ENCODE assay signal across 29 mouse cellular contexts in genomic region chr14:115993520-115994106, GRCm38 (mm10).
A peak's percentile ranks its signal among the peaks of the same experiment; 100 is the strongest.
DNase-seq lines count a peak whose midpoint lies in the region; ATAC-seq and TF ChIP-seq lines count a peak whose summit lies in the region.
"Had no signal": no experiment of that assay in that cellular context is flagged by ENCODE, and none has a peak within 500 bp of the region (broad histone marks: within the 10 kb centered on the region; RNA-seq: fewer than 3 reads in every experiment).

No protein-coding gene starts in this region.

- 19% methylated on average over 5 of the region's 5 CpGs for WGBS in kidney, embryonic 14.5 days
- WGBS in limb, embryonic 14.5 days: 13% methylated on average over 5 of the region's 5 CpGs

- H3K27me3 ChIP-seq in kidney, embryonic 14.5 days (ENCODE audit: control insufficient read depth, insufficient read depth, low read length): no peaks in the 10 kb centered on the region
- H3K27me3 ChIP-seq in limb, embryonic 14.5 days (ENCODE audit: control insufficient read depth, insufficient read depth, low read length): no peaks in the 10 kb centered on the region
- H3K27me3 ChIP-seq: CH12.LX; embryonic facial prominence, embryonic 12.5 days; forebrain, embryonic 15.5 days; heart, embryonic 13.5 days; liver, embryonic 13.5 days had no signal

- peak; percentile 48 for DNase-seq in embryo, embryonic 10.5 days (ENCODE audit: low spot score)
- DNase-seq in embryo, embryonic 9.5 days (ENCODE audit: extremely low spot score): no peak
- no peak for DNase-seq in kidney, postnatal 25 days
- peak; percentile 73 for DNase-seq in hindlimb bud, embryonic 11.5 days (ENCODE audit: extremely low spot score, low read depth, low spot score)
- DNase-seq in limb, embryonic 14.5 days (ENCODE audit: low spot score): peak; percentile 9
- DNase-seq in gastrocnemius, postnatal 10 days: no peak
- no peak for DNase-seq in cerebellum, adult 11 months
- DNase-seq: adrenal gland, postnatal 10 days; cerebellum, adult 9-10 months; cerebellum, postnatal 36 days; gastrocnemius, adult 2 months; heart, postnatal 10 days; liver, embryonic 13.5 days; lung, adult 18-20 months; lung, postnatal 4 days; midbrain, embryonic 14.5 days; thymus, adult 2 months; thymus, postnatal 36 days had no signal

- H3K4me2 ChIP-seq in kidney, embryonic 14.5 days (replicated peaks; ENCODE audit: low read depth, low read length): no peak overlapping the region; the same call in 1 of the 2 replicates
- H3K4me2 ChIP-seq in limb, embryonic 14.5 days (replicated peaks; ENCODE audit: low read depth, low read length, severe bottlenecking): no peak overlapping the region
- H3K4me2 ChIP-seq: embryonic facial prominence, embryonic 12.5 days; forebrain, embryonic 15.5 days; heart, embryonic 13.5 days; hindbrain, embryonic 14.5 days; liver, embryonic 13.5 days had no signal

- TF ChIP-seq POLR2A in limb, embryonic 14.5 days (IDR thresholded peaks at IDR 0.05; ENCODE audit: borderline replicate concordance, extremely low read depth, insufficient read depth, insufficient read length): no peak

- no peak overlapping the region for H3K9ac ChIP-seq in kidney, embryonic 14.5 days (ENCODE audit: low read depth, low read length)
- no peak overlapping the region for H3K9ac ChIP-seq in limb, embryonic 14.5 days (ENCODE audit: low read depth, low read length, severe bottlenecking)
- H3K9ac ChIP-seq: embryonic facial prominence, embryonic 12.5 days; forebrain, embryonic 15.5 days; heart, embryonic 13.5 days; hindbrain, embryonic 14.5 days; liver, embryonic 13.5 days had no signal

- no peaks in the 10 kb centered on the region for H3K36me3 ChIP-seq in kidney, embryonic 14.5 days (ENCODE audit: control insufficient read depth, insufficient read depth, low read length)
- no peaks in the 10 kb centered on the region for H3K36me3 ChIP-seq in limb, embryonic 14.5 days (ENCODE audit: control insufficient read depth, insufficient read depth, low read length)
- H3K36me3 ChIP-seq: embryonic facial prominence, embryonic 12.5 days; forebrain, embryonic 10.5 days; forebrain, embryonic 15.5 days; heart, embryonic 13.5 days; liver, embryonic 13.5 days had no signal

- peak; percentile 66; the same call in 1 of the 2 replicates for ATAC-seq in kidney, embryonic 14.5 days (ENCODE audit: low FRiP score, low TSS enrichment)
- no peak for ATAC-seq in limb, embryonic 14.5 days (ENCODE audit: low FRiP score, low read depth)
- ATAC-seq: forebrain, embryonic 15.5 days; inflammation-experienced regulatory T-cells, adult 6 months; lung, postnatal 0 days had no signal

- no peak overlapping the region for H3K4me3 ChIP-seq in kidney, embryonic 14.5 days (ENCODE audit: low read length)
- no peak overlapping the region for H3K4me3 ChIP-seq in limb, embryonic 14.5 days (replicated peaks; ENCODE audit: low read length)
- H3K4me3 ChIP-seq: embryonic facial prominence, embryonic 12.5 days; forebrain, embryonic 10.5 days; forebrain, embryonic 15.5 days; gastrocnemius, adult 2 months; heart, embryonic 13.5 days; layer of hippocampus, adult 2 months; left cerebral cortex, adult 2 months; liver, embryonic 13.5 days had no signal

- no peaks in the 10 kb centered on the region for H3K4me1 ChIP-seq in kidney, embryonic 14.5 days (ENCODE audit: control insufficient read depth, insufficient read depth, low read length)
- no peaks in the 10 kb centered on the region for H3K4me1 ChIP-seq in limb, embryonic 14.5 days (ENCODE audit: control insufficient read depth, insufficient read depth, low read length)
- H3K4me1 ChIP-seq: embryonic facial prominence, embryonic 12.5 days; forebrain, embryonic 10.5 days; forebrain, embryonic 15.5 days; heart, embryonic 13.5 days; liver, embryonic 13.5 days had no signal

- no peak overlapping the region for H3K27ac ChIP-seq in kidney, embryonic 14.5 days (ENCODE audit: low read depth, low read length)
- H3K27ac ChIP-seq in limb, embryonic 14.5 days (replicated peaks; ENCODE audit: low read depth, low read length): no peak overlapping the region
- H3K27ac ChIP-seq: embryonic facial prominence, embryonic 12.5 days; forebrain, embryonic 10.5 days; forebrain, embryonic 15.5 days; gastrocnemius, adult 2 months; heart, embryonic 13.5 days; hindbrain, embryonic 14.5 days; layer of hippocampus, adult 2 months; left cerebral cortex, adult 2 months; liver, embryonic 13.5 days had no signal

- no peaks in the 10 kb centered on the region for H3K9me3 ChIP-seq in kidney, embryonic 14.5 days (ENCODE audit: control insufficient read depth, low read length)
- no peaks in the 10 kb centered on the region for H3K9me3 ChIP-seq in limb, embryonic 14.5 days (ENCODE audit: control insufficient read depth, low read length)
- H3K9me3 ChIP-seq: embryonic facial prominence, embryonic 12.5 days; forebrain, embryonic 10.5 days; forebrain, embryonic 15.5 days; heart, embryonic 13.5 days; liver, embryonic 13.5 days had no signal

Comparison
In these comparisons a context has a peak if more than half of its experiments do, and no peak if none do; other contexts are left out.
1. DNase-seq: peak in embryo, embryonic 10.5 days (single experiment), hindlimb bud, embryonic 11.5 days (single experiment) and limb, embryonic 14.5 days (single experiment); none in embryo, embryonic 9.5 days (single experiment), kidney, postnatal 25 days (0 of 2), gastrocnemius, postnatal 10 days (single experiment) and cerebellum, adult 11 months (single experiment).